Mouse (Mus musculus) liver, postnatal 0 days (tissue): Measurements from ENCODE around the gene Ube2a. TPM values are rescaled to one million over a fixed set of nuclear protein-coding genes. Genes with fewer than 3 reads are reported as not detected.

Experiments used
- ATAC-seq: fragments of 200-750 bp; cut with Nextera tagmentation; 2 replicates; pipeline ENCODE4 v1.8.0; 2017; ENCODE audit warnings: mild to moderate bottlenecking, moderate library complexity
- DNase-seq: peaks from one replicate; pipeline ENCODE4 v3.0.0-alpha.2; 2016
- H3K27ac ChIP-seq: fragments of 300-500 bp; sonication (generic); 2 replicates; pipeline ENCODE4 v1.5.1; 2014; ENCODE audit warnings: antibody characterized with exemption, moderate library complexity, mild to moderate bottlenecking, low read depth
- H3K27me3 ChIP-seq: fragments of 300-500 bp; sonication (generic); 2 replicates; pipeline ENCODE4 v1.6.1; 2014; ENCODE audit warnings: low read length, control low read depth, mixed read lengths; ENCODE audit not compliant: insufficient read depth
- H3K36me3 ChIP-seq: fragments of 300-500 bp; sonication (generic); replicated peaks from 2 replicates; pipeline ENCODE4 v1.6.1; 2014; ENCODE audit warnings: mild to moderate bottlenecking, control low read depth, low read length, moderate library complexity, mixed read lengths; ENCODE audit not compliant: insufficient read depth
- H3K4me1 ChIP-seq: fragments of 300-500 bp; sonication (generic); 2 replicates; pipeline ENCODE4 v1.6.1; 2014; ENCODE audit warnings: antibody characterized with exemption, mild to moderate bottlenecking, control low read depth; ENCODE audit not compliant: insufficient read depth
- H3K4me2 ChIP-seq: fragments of 300-500 bp; sonication (generic); 2 replicates; pipeline ENCODE4 v1.6.1; 2014; ENCODE audit warnings: low read depth, mild to moderate bottlenecking, low read length, moderate library complexity, mixed read lengths
- H3K4me3 ChIP-seq: fragments of 300-500 bp; sonication (generic); 2 replicates; pipeline ENCODE4 v1.5.1; 2014; ENCODE audit warnings: low read depth, low read length
- H3K9ac ChIP-seq: fragments of 300-500 bp; sonication (generic); replicated peaks from 2 replicates; pipeline ENCODE4 v1.6.1; 2014; ENCODE audit warnings: mild to moderate bottlenecking, moderate library complexity
- H3K9me3 ChIP-seq: fragments of 300-500 bp; sonication (generic); 2 replicates; pipeline ENCODE4 v1.6.1; 2016; ENCODE audit warnings: mild to moderate bottlenecking, control low read depth, low read length, mixed read lengths
- CTCF ChIP-seq: sonication (generic); IDR thresholded peaks from 2 replicates; pipeline ENCODE4 v1.5.1; 2016; ENCODE audit warnings: antibody characterized with exemption, low read depth
- EP300 ChIP-seq: IDR thresholded peaks from 2 replicates; pipeline ENCODE4 v1.6.1; 2016; ENCODE audit warnings: antibody characterized with exemption, low read depth, mild to moderate bottlenecking
- WGBS: fragments of 180-500 bp; shearing (Covaris S2); extraction: QIAGEN DNeasy Blood & Tissue Kit; methylation state at CpG from one replicate; pipeline ENCODE4 v1.1.7; 2014; ENCODE audit not compliant: insufficient replicate concordance; 5-methylcytosine and 5-hydroxymethylcytosine counted together
- polyA plus RNA-seq: library from polyadenylated mRNA; unstranded; fragments of >200 nt; fragmentation: Nextera tagmentation; extraction: Ambion mirVana; gene quantifications from 2 replicates; pipeline ENCODE4 v1.2.1, GENCODE M21; 2015

The Ube2a gene
- polyA plus RNA-seq, 1 experiment from 2014 or later = 92.5 TPM

GRCm38 (mm10) chrX:36911343-36911742 lies 37.6 kb downstream of the Ube2a start:
- TF ChIP-seq CTCF (peak; percentile 70), EP300 (no peak)

GRCm38 (mm10) chrX:36917749-36918148 lies 44.0 kb downstream of the Ube2a start:
- Histone ChIP-seq H3K4me1 (no peaks in the 10 kb centered on the region), H3K4me2 (no peak overlapping the region), H3K4me3 (no peak overlapping the region), H3K27ac (no peak overlapping the region), H3K9ac (no peak overlapping the region), H3K27me3 (no peaks in the 10 kb centered on the region), H3K36me3 (no peaks in the 10 kb centered on the region), H3K9me3 (no peaks in the 10 kb centered on the region)
- no peak for ATAC-seq
- no peak for DNase-seq
- WGBS = 68% methylated on average over 1 of the region's 1 CpGs
- TF ChIP-seq CTCF (no peak), EP300 (no peak)

More at GRCm38 (mm10) chrX:36911343-36911742, 37.6 kb downstream of the Ube2a start:
- WGBS = 47% methylated on average over 12 of the region's 12 CpGs
- no peak overlapping the region for H3K4me3 ChIP-seq
- ATAC-seq (no peak), DNase-seq (peak; percentile 49)
- H3K27me3 ChIP-seq = no peaks in the 10 kb centered on the region
- no peak overlapping the region for H3K27ac ChIP-seq
- H3K9ac ChIP-seq = no peak overlapping the region
- H3K4me2 ChIP-seq = no peak overlapping the region
- no peaks in the 10 kb centered on the region for H3K36me3 ChIP-seq
- no peaks in the 10 kb centered on the region for H3K4me1 ChIP-seq
- H3K9me3 ChIP-seq = no peaks in the 10 kb centered on the region

DNA sequence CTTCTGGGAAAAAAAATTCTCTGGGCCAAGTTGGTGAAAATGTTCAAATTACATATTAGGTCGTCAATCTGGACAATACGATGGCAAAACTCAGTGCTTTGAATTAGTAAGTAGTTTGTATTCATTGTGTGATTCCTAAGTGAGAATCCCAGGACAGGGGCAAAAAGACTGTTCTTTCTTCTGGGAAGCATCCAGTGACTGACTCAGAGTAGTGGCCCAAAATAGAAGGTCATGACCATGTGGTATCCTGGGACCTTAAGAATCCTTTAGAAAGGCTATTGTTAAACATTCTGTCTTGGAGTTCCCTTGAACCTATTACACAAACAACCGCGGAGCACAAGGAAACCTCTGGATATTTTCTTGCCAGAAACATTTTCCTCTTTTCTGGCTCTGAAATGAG lies 47.6 kb downstream of the Ube2a start:
- ATAC-seq (no peak), DNase-seq (no peak)
- Histone ChIP-seq H3K9me3 (no peaks in the 10 kb centered on the region), H3K4me2 (no peak overlapping the region), H3K36me3 (no peaks in the 10 kb centered on the region), H3K9ac (no peak overlapping the region), H3K4me1 (no peaks in the 10 kb centered on the region), H3K4me3 (no peak overlapping the region), H3K27ac (no peak overlapping the region), H3K27me3 (no peaks in the 10 kb centered on the region)
- WGBS = 80% methylated on average over 4 of the region's 4 CpGs
- no peak for TF ChIP-seq EP300
- no peak for TF ChIP-seq CTCF

DNA sequence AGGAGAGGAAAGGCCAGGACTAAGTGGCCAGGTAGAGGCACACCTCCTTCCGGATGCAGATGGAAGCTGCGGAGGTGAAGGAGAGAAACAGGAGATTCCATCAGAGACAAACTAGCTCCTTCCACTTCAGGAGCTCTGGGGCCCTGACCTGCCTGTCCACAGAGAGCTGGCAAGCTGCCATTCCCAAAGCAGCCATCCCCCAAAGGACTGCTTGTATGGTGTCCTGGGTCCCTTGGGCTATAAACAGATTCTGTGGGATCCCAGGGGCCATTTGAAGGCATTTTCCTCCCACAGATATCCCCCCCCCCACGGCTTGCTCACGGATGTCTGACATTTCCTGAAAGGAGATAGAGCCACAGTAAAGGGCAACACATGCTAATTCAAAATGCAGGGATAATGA lies 55.1 kb downstream of the Ube2a start:
- no peak for ATAC-seq
- Histone ChIP-seq H3K36me3 (no peaks in the 10 kb centered on the region), H3K9me3 (no peaks in the 10 kb centered on the region), H3K4me3 (no peak overlapping the region), H3K4me2 (no peak overlapping the region), H3K27ac (no peak overlapping the region), H3K27me3 (no peaks in the 10 kb centered on the region), H3K4me1 (no peaks in the 10 kb centered on the region), H3K9ac (no peak overlapping the region)
- no peak for DNase-seq
- no peak for TF ChIP-seq EP300
- TF ChIP-seq CTCF = no peak
- WGBS = 71% methylated on average over 4 of the region's 4 CpGs

DNA sequence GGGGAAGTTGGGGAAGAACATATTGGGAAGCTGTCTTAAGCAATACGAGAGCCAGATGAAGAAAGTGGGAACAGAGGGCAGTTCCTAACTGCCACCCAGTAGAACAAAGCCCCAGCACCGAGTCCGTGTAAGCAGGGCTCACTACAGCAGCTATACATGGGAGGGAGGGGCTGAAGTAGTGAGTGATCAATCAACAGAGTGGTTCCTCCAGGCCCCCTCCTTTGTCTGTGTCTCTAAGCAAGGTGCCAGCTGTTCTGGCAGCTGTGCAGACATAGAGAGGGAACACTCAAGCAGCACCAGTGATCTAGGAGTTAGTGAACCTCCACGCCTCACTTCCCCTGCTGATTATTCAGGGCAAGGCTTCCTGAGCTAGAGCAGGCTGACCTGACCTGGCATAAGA lies 56.0 kb downstream of the Ube2a start:
- H3K36me3 ChIP-seq = no peaks in the 10 kb centered on the region
- H3K4me2 ChIP-seq = no peak overlapping the region
- H3K9me3 ChIP-seq = no peaks in the 10 kb centered on the region
- no peak overlapping the region for H3K27ac ChIP-seq
- H3K4me1 ChIP-seq = no peaks in the 10 kb centered on the region
- no peaks in the 10 kb centered on the region for H3K27me3 ChIP-seq
- TF ChIP-seq CTCF = no peak
- TF ChIP-seq EP300 = no peak
- H3K4me3 ChIP-seq = no peak overlapping the region
- no peak for ATAC-seq
- H3K9ac ChIP-seq = no peak overlapping the region
- DNase-seq = no peak
- WGBS = 65% methylated on average over 4 of the region's 4 CpGs

- peak; percentile 13 for DNase-seq
- peak; percentile 51 for TF ChIP-seq CTCF
- TF ChIP-seq EP300 = no peak
- WGBS = 41% methylated on average over 1 of the region's 1 CpGs
Observed at GRCm38 (mm10) chrX:36930574-36930973, 56.9 kb downstream of the Ube2a start.

More at GRCm38 (mm10) chrX:36930574-36930973, 56.9 kb downstream of the Ube2a start:
- Histone ChIP-seq H3K4me3 (no peak overlapping the region), H3K36me3 (no peaks in the 10 kb centered on the region), H3K9me3 (no peaks in the 10 kb centered on the region), H3K27me3 (no peaks in the 10 kb centered on the region), H3K9ac (no peak overlapping the region), H3K27ac (no peak overlapping the region), H3K4me2 (no peak overlapping the region), H3K4me1 (no peaks in the 10 kb centered on the region)
- no peak for ATAC-seq

Other genes with a start within 250 kb of the Ube2a start
- 0.51 and 0.75 TPM in 2 replicates for gene Akap17b, start 228.5 kb upstream of the Ube2a start, polyA plus RNA-seq
- 0.41 and 0.69 TPM in 2 replicates for gene Slc25a43, start 130.2 kb upstream of the Ube2a start, polyA plus RNA-seq
- gene Slc25a5, start 78.2 kb upstream of the Ube2a start, polyA plus RNA-seq = 703 and 719 TPM in 2 replicates
- 9.2 TPM in 2 replicates for gene C330007P06Rik, start 211 bp downstream of the Ube2a start, polyA plus RNA-seq
- 0.69 and 0.75 TPM in 2 replicates for gene Nkrf, start 29.0 kb downstream of the Ube2a start, polyA plus RNA-seq
- gene Sept6, start 117.9 kb downstream of the Ube2a start, polyA plus RNA-seq = 3.4 TPM in 2 replicates
- gene Sowahd, start 174.9 kb downstream of the Ube2a start, polyA plus RNA-seq = 0.11 TPM in 1 of 2 replicates, not detected in the other
- gene Rpl39, start 211.5 kb downstream of the Ube2a start, polyA plus RNA-seq = 364 and 376 TPM in 2 replicates
- gene Upf3b, start 236.4 kb downstream of the Ube2a start, polyA plus RNA-seq = 8.3 and 8.5 TPM in 2 replicates